Mouse (Mus musculus) MEL (cell line): ENCODE measurements at regions not wholly inside any gene's neighbourhood (a gene's known extent, or its start where the extent isn't known, plus 50 kb on each side); places are given as distances from the start of the nearest gene placed in this dataset.

ENCODE experiments used
- JUND ChIP-seq: IDR thresholded peaks from 2 replicates; pipeline ENCODE4 v1.6.1; 2011; ENCODE audit warnings: low read depth, mild to moderate bottlenecking, improper control_type of control experiment, low read length
- POLR2A ChIP-seq, 2 experiments: IDR thresholded peaks; 2 replicates each; pipeline ENCODE4 v1.6.1; 2011 to 2012; ENCODE audit warnings: low read length in 2 of 2, mild to moderate bottlenecking in 2 of 2, control low read depth in 1 of 2, improper control_type of control experiment in 1 of 2, low read depth in 1 of 2, moderate library complexity in 1 of 2; ENCODE audit not compliant: control insufficient read depth in 1 of 2, insufficient read depth in 1 of 2, poor library complexity in 1 of 2

DNA sequence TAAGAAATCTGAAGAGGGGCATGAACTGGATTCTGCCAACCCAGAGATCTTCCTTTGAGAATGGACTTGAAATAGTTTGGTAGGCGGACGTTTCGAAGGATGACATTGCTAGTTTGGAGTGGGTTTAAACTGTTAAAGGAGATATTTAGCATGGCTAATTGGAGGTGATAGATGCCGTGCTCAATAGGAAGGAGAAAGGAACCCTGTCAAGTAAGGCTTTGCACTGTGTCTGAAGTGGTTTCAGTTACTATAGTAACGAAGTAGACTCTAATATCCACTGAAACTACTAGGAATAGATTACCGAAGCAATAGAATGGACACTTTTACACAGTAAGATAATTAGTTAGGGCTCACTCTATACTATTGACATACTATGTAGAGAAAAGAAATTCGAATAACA lies 74.5 kb downstream of the Alg10b start:
- TF ChIP-seq JUND (no peak), POLR2A (IDR thresholded peaks at IDR 0.05; ENCODE audit: control insufficient read depth in 1 of 2, insufficient read depth in 1 of 2, low read depth in 1 of 2, low read length in 2 of 2, poor library complexity in 1 of 2) (no peak)
